Mouse (Mus musculus) regulatory T cell (primary cell): ENCODE measurements around the gene Olfr798.

Experiments used
- in situ Hi-C: fragments of 300-600 bp; cut with MboI, MseI; formaldehyde crosslinking; loops from one replicate; pipeline ENCODE4 v1.15.1; 2025; ENCODE audit warnings: high pct_unique_total_duplicates

The Olfr798 gene

GRCm38 (mm10) chr10:129627834-129628233 lies at the start of gene Olfr798:
Gene Olfr798 (minus strand): TSS chr10:129627934.
- in situ Hi-C loops, result no loop called here

GRCm38 (mm10) chr10:129673765-129674164 lies 46.0 kb upstream of the Olfr798 start, which contains the start of gene Olfr801:
Gene Olfr801 (minus strand): TSS chr10:129673865.
- in situ Hi-C loops, result no loop called here

- in situ Hi-C loops, result no loop called here
These were observed 29.7 kb upstream of the Olfr798 start, which contains the start of gene Olfr800 for GRCm38 (mm10) chr10:129657394-129657793. Gene Olfr800 (plus strand): TSS chr10:129657694.

- in situ Hi-C loops, result no loop called here
These were observed 24.0 kb upstream of the Olfr798 start for GRCm38 (mm10) chr10:129651763-129652162.

- in situ Hi-C loops, result no loop called here
These were observed 9.4 kb upstream of the Olfr798 start, which contains the start of gene Olfr799 for GRCm38 (mm10) chr10:129637184-129637583. Gene Olfr799 (plus strand): TSS chr10:129637484.

GRCm38 (mm10) chr10:129623251-129623650 lies 4.5 kb downstream of the Olfr798 start:
- in situ Hi-C loops, result no loop called here

- in situ Hi-C loops, result no loop called here
These were observed 6.0 kb downstream of the Olfr798 start for GRCm38 (mm10) chr10:129621724-129622123.

- in situ Hi-C loops, result no loop called here
These were observed 15.3 kb downstream of the Olfr798 start, which contains the start of gene Olfr796 for GRCm38 (mm10) chr10:129612470-129612869. Gene Olfr796 (minus strand): TSS chr10:129612570.

- in situ Hi-C loops, result no loop called here
These were observed 50.7 kb downstream of the Olfr798 start for GRCm38 (mm10) chr10:129577066-129577465.
